Mouse (Mus musculus): ENCODE results near the gene Camkmt.

- TF ChIP-seq CTCF (IDR thresholded peaks at IDR 0.05; ENCODE audit: borderline replicate concordance, extremely low read depth, insufficient read depth, insufficient read length) (no peak), POLR2A (IDR thresholded peaks at IDR 0.05; ENCODE audit: borderline replicate concordance, extremely low read depth, insufficient read depth, insufficient read length, poor library complexity, severe bottlenecking) (no peak)
Measured at GRCm38 (mm10) chr17:85443036-85443435, 352.7 kb downstream of the Camkmt start.

Measured in brain, embryonic 14.5 days (tissue).